Mouse (Mus musculus) embryonic facial prominence, embryonic 11.5 days (tissue): ENCODE measurements around the gene Hnrnpa3. TPM values are rescaled to one million over a fixed set of nuclear protein-coding genes. Genes with fewer than 3 reads are reported as not detected.
"Not testable (repeated sequence)": the region's sequence is repeated elsewhere in the genome, so short reads cannot be mapped to it uniquely, and the experiment has no call there.

Experiments used
- ATAC-seq: fragments of 200-750 bp; cut with Nextera tagmentation; replicated peaks from 2 replicates; pipeline ENCODE4 v1.8.0; 2017; ENCODE audit warnings: low read depth; ENCODE audit not compliant: insufficient number of reproducible peaks, low FRiP score, low TSS enrichment
- DNase-seq: peaks from one replicate; pipeline ENCODE4 v3.0.0-alpha.2; 2015; ENCODE audit warnings: low spot score
- H3K27ac ChIP-seq: fragments of 300-500 bp; sonication (generic); replicated peaks from 2 replicates; pipeline ENCODE4 v1.5.1; 2014; ENCODE audit warnings: mild to moderate bottlenecking, low read depth, low read length, control low read depth
- H3K27me3 ChIP-seq: fragments of 300-500 bp; sonication (generic); 2 replicates; pipeline ENCODE4 v1.6.1; 2014; ENCODE audit warnings: mild to moderate bottlenecking, low read length, moderate library complexity, mixed read lengths; ENCODE audit not compliant: control insufficient read depth, insufficient read depth
- H3K36me3 ChIP-seq: fragments of 300-500 bp; sonication (generic); replicated peaks from 2 replicates; pipeline ENCODE4 v1.6.1; 2014; ENCODE audit warnings: low read depth, mild to moderate bottlenecking, low read length, moderate library complexity, mixed read lengths; ENCODE audit not compliant: control insufficient read depth, insufficient read depth
- H3K4me1 ChIP-seq: fragments of 300-500 bp; sonication (generic); 2 replicates; pipeline ENCODE4 v1.6.1; 2014; ENCODE audit warnings: low read length, mixed read lengths; ENCODE audit not compliant: control insufficient read depth, insufficient read depth
- H3K4me2 ChIP-seq: fragments of 300-500 bp; sonication (generic); 2 replicates; pipeline ENCODE4 v1.6.1; 2014; ENCODE audit warnings: low read depth, mild to moderate bottlenecking, control low read depth, low read length, moderate library complexity
- H3K4me3 ChIP-seq: fragments of 300-500 bp; sonication (generic); 2 replicates; pipeline ENCODE4 v1.5.1; 2014; ENCODE audit warnings: low read depth, low read length, control low read depth
- H3K9ac ChIP-seq: fragments of 300-500 bp; sonication (generic); replicated peaks from 2 replicates; pipeline ENCODE4 v1.6.1; 2014; ENCODE audit warnings: mild to moderate bottlenecking, control low read depth, low read length
- H3K9me3 ChIP-seq: fragments of 300-500 bp; sonication (generic); replicated peaks from 2 replicates; pipeline ENCODE4 v1.6.1; 2016; ENCODE audit warnings: mild to moderate bottlenecking, low read length, inconsistent platforms, mixed read lengths; ENCODE audit not compliant: control insufficient read depth
- WGBS: fragments of 180-500 bp; shearing (Covaris S2); extraction: QIAGEN DNeasy Blood & Tissue Kit; methylation state at CpG from one replicate; pipeline ENCODE4 v1.1.7; 2014; 5-methylcytosine and 5-hydroxymethylcytosine counted together
- polyA plus RNA-seq: library from polyadenylated mRNA; unstranded; fragments of >200 nt; fragmentation: Nextera tagmentation; extraction: Ambion mirVana; gene quantifications from 2 replicates; pipeline ENCODE4 v1.2.1, GENCODE M21; 2014

Gene Hnrnpa3
- polyA plus RNA-seq, 1 experiment from 2014 or later = 356 TPM

GRCm38 (mm10) chr2:75639535-75639934 is 19.5 kb upstream of the Hnrnpa3 start:
- H3K9ac ChIP-seq, H3K4me2 ChIP-seq, H3K27ac ChIP-seq, H3K4me1 ChIP-seq, H3K4me3 ChIP-seq, H3K9me3 ChIP-seq, DNase-seq, ATAC-seq, H3K36me3 ChIP-seq, H3K27me3 ChIP-seq: not testable (repeated sequence)
- WGBS = 53% methylated on average over 10 of the region's 12 CpGs

DNA sequence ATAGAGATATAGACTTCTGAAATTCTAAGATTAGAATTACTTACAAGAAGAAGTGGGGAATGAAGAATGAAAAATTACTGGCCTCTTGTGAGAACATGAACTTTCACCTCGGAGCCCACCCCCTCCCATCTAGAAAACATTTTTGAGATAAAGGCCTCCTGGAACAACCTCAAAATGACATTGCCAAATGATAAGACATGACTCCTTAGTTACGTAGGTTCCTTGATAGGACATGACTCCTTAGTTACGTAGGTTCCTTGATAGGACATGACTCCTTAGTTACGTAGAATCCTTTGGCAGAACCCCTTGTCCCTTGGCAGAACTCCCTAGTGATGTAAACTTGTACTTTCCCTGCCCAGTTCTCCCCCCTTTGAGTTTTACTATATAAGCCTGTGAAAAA is 16.7 kb upstream of the Hnrnpa3 start:
- H3K27me3 ChIP-seq, ATAC-seq, H3K9me3 ChIP-seq, H3K4me1 ChIP-seq, H3K4me3 ChIP-seq, H3K9ac ChIP-seq, DNase-seq, H3K27ac ChIP-seq, H3K36me3 ChIP-seq, H3K4me2 ChIP-seq: not testable (repeated sequence)
- 93% methylated on average over 3 of the region's 4 CpGs for WGBS

- Histone ChIP-seq H3K27me3 (no peaks in the 10 kb centered on the region), H3K27ac (no peak overlapping the region), H3K4me1 (no peaks in the 10 kb centered on the region), H3K36me3 (no peaks in the 10 kb centered on the region), H3K4me2 (no peak overlapping the region), H3K9ac (no peak overlapping the region), H3K9me3 (no peaks in the 10 kb centered on the region), H3K4me3 (no peak overlapping the region)
- DNase-seq = peak; percentile 75
- WGBS = 72% methylated on average over 8 of the region's 8 CpGs
- ATAC-seq = no peak; the same call in 1 of the 2 replicates
Measured at GRCm38 (mm10) chr2:75642795-75643550, 16.1 kb upstream of the Hnrnpa3 start.

DNA sequence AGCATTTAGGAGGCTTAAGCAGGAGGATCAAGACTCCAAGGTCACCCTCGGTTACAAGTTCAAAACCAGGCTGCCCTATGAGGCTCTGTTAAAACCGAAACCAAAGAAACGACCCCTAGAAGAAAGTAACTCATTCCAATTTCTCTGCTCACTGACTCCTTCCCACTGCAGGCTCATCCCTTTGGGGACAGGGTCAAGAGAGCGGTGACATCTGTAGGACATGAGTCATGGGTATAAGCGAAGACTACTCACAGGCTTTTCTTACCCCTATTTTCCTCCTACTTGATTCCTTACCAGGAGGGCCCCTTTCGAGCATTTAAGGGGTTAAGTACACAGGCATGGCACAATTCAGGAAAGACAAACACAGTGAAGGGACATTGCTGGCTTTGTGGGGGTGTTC is 15.1 kb upstream of the Hnrnpa3 start:
- Histone ChIP-seq H3K9ac (no peak overlapping the region), H3K4me3 (no peak overlapping the region), H3K36me3 (no peaks in the 10 kb centered on the region), H3K9me3 (no peaks in the 10 kb centered on the region), H3K27me3 (no peaks in the 10 kb centered on the region), H3K4me2 (no peak overlapping the region), H3K4me1 (no peaks in the 10 kb centered on the region), H3K27ac (no peak overlapping the region)
- 85% methylated on average over 6 of the region's 6 CpGs for WGBS
- ATAC-seq = no peak
- no peak for DNase-seq

DNA sequence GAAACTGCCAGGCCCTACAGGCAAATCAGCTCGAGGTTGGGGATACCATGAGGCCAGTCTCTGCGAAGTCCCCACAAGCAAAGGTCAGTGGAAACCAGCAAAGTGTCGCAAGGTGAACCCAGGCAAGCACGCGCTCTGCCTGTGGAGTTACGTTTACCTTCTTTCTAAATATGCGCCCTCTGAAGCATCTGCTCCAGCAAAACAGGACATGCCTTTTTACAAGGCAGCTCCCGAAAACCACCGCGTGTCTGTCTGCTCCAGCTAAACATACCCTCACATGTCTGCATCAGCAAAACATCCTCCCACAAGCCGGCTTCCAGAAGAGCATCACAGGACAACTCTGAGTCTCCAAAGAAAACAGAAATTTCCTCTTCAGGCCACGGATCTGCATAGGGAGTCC is 13.8 kb upstream of the Hnrnpa3 start:
- H3K27ac ChIP-seq = no peak overlapping the region
- no peak for DNase-seq
- ATAC-seq = no peak
- no peak overlapping the region for H3K9ac ChIP-seq
- no peaks in the 10 kb centered on the region for H3K27me3 ChIP-seq
- H3K4me1 ChIP-seq = no peaks in the 10 kb centered on the region
- no peak overlapping the region for H3K4me3 ChIP-seq
- no peak overlapping the region for H3K4me2 ChIP-seq
- WGBS = 90% methylated on average over 12 of the region's 12 CpGs
- H3K9me3 ChIP-seq = no peaks in the 10 kb centered on the region
- H3K36me3 ChIP-seq = no peaks in the 10 kb centered on the region

- 74% methylated on average over 1 of the region's 1 CpGs for WGBS
- ATAC-seq = no peak
Measured at GRCm38 (mm10) chr2:75650437-75650836, 8.6 kb upstream of the Hnrnpa3 start.

GRCm38 (mm10) chr2:75653150-75653549 is 5.9 kb upstream of the Hnrnpa3 start:
- ATAC-seq (no peak), DNase-seq (no peak)
- Histone ChIP-seq H3K4me3 (no peak overlapping the region), H3K9ac (no peak overlapping the region), H3K27ac (no peak overlapping the region), H3K9me3 (no peaks in the 10 kb centered on the region), H3K4me2 (no peak overlapping the region), H3K36me3 (no peaks in the 10 kb centered on the region), H3K4me1 (no peaks in the 10 kb centered on the region), H3K27me3 (no peaks in the 10 kb centered on the region)

More at GRCm38 (mm10) chr2:75650437-75650836, 8.6 kb upstream of the Hnrnpa3 start:
- H3K4me3 ChIP-seq = no peak overlapping the region
- DNase-seq = no peak
- H3K27me3 ChIP-seq = no peaks in the 10 kb centered on the region
- H3K4me2 ChIP-seq = no peak overlapping the region
- H3K36me3 ChIP-seq = no peaks in the 10 kb centered on the region
- H3K9ac ChIP-seq = no peak overlapping the region
- no peaks in the 10 kb centered on the region for H3K9me3 ChIP-seq
- no peak overlapping the region for H3K27ac ChIP-seq
- H3K4me1 ChIP-seq = no peaks in the 10 kb centered on the region

DNA sequence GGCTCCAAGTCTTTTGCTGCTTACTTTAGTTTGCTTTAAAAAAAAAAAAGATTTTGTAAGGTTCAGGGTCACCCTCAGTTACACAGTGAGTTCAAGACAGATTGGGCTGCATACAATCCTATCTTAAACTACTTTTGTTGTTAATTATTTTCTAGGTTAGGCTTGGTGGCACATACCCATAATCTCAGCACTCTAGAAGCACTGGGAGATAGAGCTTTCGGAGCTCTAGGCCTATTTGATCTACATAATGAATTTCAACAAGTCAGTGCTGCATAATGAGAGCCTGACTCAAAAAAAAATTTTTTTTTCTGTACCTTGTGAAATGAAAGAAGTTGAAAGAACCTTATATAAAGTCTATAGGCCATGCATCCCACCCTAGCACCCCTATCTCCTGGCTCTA is 4.4 kb upstream of the Hnrnpa3 start:
- no peak for DNase-seq
- Histone ChIP-seq H3K4me1 (no peaks in the 10 kb centered on the region), H3K9ac (no peak overlapping the region), H3K4me3 (no peak overlapping the region), H3K9me3 (no peaks in the 10 kb centered on the region), H3K4me2 (no peak overlapping the region), H3K36me3 (no peaks in the 10 kb centered on the region), H3K27me3 (no peaks in the 10 kb centered on the region), H3K27ac (no peak overlapping the region)
- WGBS = 80% methylated on average over 1 of the region's 1 CpGs
- ATAC-seq = no peak
